Mouse (Mus musculus) midbrain, postnatal 0 days (tissue): Measurements from ENCODE around the gene Nudt7. TPM values are rescaled to one million over a fixed set of nuclear protein-coding genes. Genes with fewer than 3 reads are reported as not detected.

Experiments
- ATAC-seq: fragments of 200-750 bp; cut with Nextera tagmentation; 2 replicates; pipeline ENCODE4 v1.8.0; 2017; ENCODE audit warnings: moderate number of reproducible peaks, mild to moderate bottlenecking, moderate TSS enrichment, moderate library complexity; ENCODE audit not compliant: low FRiP score
- DNase-seq: peaks from one replicate; pipeline ENCODE4 v3.0.0-alpha.2; 2015; ENCODE audit warnings: low spot score
- H3K27ac ChIP-seq: fragments of 300-500 bp; sonication (generic); 2 replicates; pipeline ENCODE4 v1.5.1; 2014; ENCODE audit warnings: low read depth, mild to moderate bottlenecking, low read length, mixed read lengths
- H3K27me3 ChIP-seq: fragments of 300-500 bp; sonication (generic); 2 replicates; pipeline ENCODE4 v1.6.1; 2014; ENCODE audit warnings: low read length, control low read depth, mixed read lengths; ENCODE audit not compliant: insufficient read depth
- H3K36me3 ChIP-seq: fragments of 300-500 bp; sonication (generic); 2 replicates; pipeline ENCODE4 v1.6.1; 2014; ENCODE audit warnings: low read length, control low read depth, mixed read lengths; ENCODE audit not compliant: insufficient read depth
- H3K4me1 ChIP-seq: fragments of 300-500 bp; sonication (generic); 2 replicates; pipeline ENCODE4 v1.6.1; 2014; ENCODE audit warnings: mild to moderate bottlenecking, control low read depth, antibody characterized with exemption, low read length, mixed read lengths; ENCODE audit not compliant: insufficient read depth
- H3K4me2 ChIP-seq: fragments of 300-500 bp; sonication (generic); 2 replicates; pipeline ENCODE4 v1.6.1; 2014; ENCODE audit warnings: low read depth, mild to moderate bottlenecking, low read length, mixed read lengths; ENCODE audit not compliant: poor library complexity, severe bottlenecking
- H3K4me3 ChIP-seq: fragments of 300-500 bp; sonication (generic); 2 replicates; pipeline ENCODE4 v1.5.1; 2014; ENCODE audit warnings: low read depth, mild to moderate bottlenecking, low read length, moderate library complexity
- H3K9ac ChIP-seq: fragments of 300-500 bp; sonication (generic); replicated peaks from 2 replicates; pipeline ENCODE4 v1.6.1; 2014; ENCODE audit warnings: mild to moderate bottlenecking, low read length, moderate library complexity, mixed read lengths; ENCODE audit not compliant: poor library complexity, severe bottlenecking
- H3K9me3 ChIP-seq: fragments of 300-500 bp; sonication (generic); 2 replicates; pipeline ENCODE4 v1.6.1; 2016; ENCODE audit warnings: low read length, control low read depth
- CTCF ChIP-seq: IDR thresholded peaks from 2 replicates; pipeline ENCODE4 v1.5.1; 2016; ENCODE audit warnings: antibody characterized with exemption, mild to moderate bottlenecking
- WGBS: fragments of 180-500 bp; shearing (Covaris S2); extraction: QIAGEN DNeasy Blood & Tissue Kit; methylation state at CpG from one replicate; pipeline ENCODE4 v1.1.7; 2014; 5-methylcytosine and 5-hydroxymethylcytosine counted together
- polyA plus RNA-seq: library from polyadenylated mRNA; unstranded; fragments of >200 nt; fragmentation: Nextera tagmentation; extraction: Ambion mirVana; gene quantifications from 2 replicates; pipeline ENCODE4 v1.2.1, GENCODE M21; 2015
- total RNA-seq: library from RNA; depleted of rRNA; stranded (reverse); fragments of >200 nt; gene quantifications from 2 replicates; pipeline ENCODE4 v1.2.3, GENCODE M21; 2014; rRNA removed

Nudt7 gene
- total and polyA plus RNA-seq, 2 experiments from 2014 or later: 0.71 to 3.5 TPM

DNA sequence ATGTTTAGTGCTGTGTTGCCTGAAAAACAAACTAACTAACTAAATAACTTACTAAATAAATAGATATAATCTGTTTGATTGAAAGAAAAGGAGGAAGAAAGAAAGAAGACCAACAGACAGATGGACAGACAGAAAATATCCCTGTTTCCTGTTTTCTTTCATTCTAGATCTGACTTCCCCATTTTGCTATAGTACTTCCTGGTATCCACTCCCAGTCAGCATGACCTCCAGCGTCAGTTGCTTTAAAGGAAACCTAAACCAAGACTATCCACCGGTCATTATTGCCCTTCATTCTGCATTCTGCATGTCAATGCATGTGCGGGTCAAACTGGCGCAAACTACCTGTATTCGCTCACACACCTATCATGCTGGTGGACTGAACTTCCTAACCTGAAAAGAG lies 60.0 kb downstream of the Nudt7 start:
- H3K4me3 ChIP-seq: no peak overlapping the region
- H3K36me3 ChIP-seq: no peaks in the 10 kb centered on the region
- 95% methylated on average over 5 of the region's 5 CpGs for whole genome bisulfite sequencing
- no peaks in the 10 kb centered on the region for H3K9me3 ChIP-seq
- H3K27ac ChIP-seq: no peak overlapping the region
- no peak overlapping the region for H3K4me2 ChIP-seq
- DNase-seq (no peak), ATAC-seq (no peak)
- H3K9ac ChIP-seq: no peak overlapping the region
- H3K4me1 ChIP-seq: no peaks in the 10 kb centered on the region
- TF ChIP-seq CTCF: no peak
- H3K27me3 ChIP-seq: no peaks in the 10 kb centered on the region

DNA sequence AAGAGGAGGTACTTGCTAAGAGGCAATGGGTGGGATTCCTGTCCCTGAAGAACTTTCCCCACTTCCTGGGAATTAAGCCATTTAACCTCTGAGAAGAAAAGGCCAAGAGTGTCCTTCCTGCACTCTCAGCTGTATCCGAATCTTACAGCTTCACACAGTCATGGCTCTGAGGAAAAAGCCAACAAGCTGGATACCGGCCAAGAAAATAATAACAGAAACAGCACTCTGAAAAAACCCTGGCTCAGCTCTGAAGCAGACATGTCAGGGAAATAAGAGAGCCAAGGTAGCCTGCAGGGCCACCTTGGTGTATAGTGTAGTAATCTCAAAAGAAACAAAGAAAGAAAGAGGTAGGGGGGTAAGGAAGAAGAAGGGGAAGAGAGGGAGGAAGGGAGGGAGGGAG lies 65.6 kb downstream of the Nudt7 start:
- Histone ChIP-seq H3K36me3 (no peaks in the 10 kb centered on the region), H3K9ac (no peak overlapping the region), H3K27ac (no peak overlapping the region), H3K4me2 (no peak overlapping the region), H3K4me1 (no peaks in the 10 kb centered on the region), H3K9me3 (no peaks in the 10 kb centered on the region), H3K27me3 (0 out of 2 replicates have a peak, but pooled peaks cover 3% of the 10 kb centered on the region), H3K4me3 (no peak overlapping the region)
- 47% methylated on average over 2 of the region's 2 CpGs for WGBS
- DNase-seq (no peak), ATAC-seq (no peak)
- TF ChIP-seq CTCF: no peak

Other genes starting within 250 kb of the Nudt7 start
- gene Vat1l, start 72.1 kb downstream of the Nudt7 start, total RNA-seq: 188 and 196 TPM in 2 replicates
- 60.9 and 61.7 TPM in 2 replicates for gene Vat1l, start 72.1 kb downstream of the Nudt7 start, polyA plus RNA-seq